Comparison of ENCODE assay signal across 7 mouse cellular contexts in the genomic region with DNA sequence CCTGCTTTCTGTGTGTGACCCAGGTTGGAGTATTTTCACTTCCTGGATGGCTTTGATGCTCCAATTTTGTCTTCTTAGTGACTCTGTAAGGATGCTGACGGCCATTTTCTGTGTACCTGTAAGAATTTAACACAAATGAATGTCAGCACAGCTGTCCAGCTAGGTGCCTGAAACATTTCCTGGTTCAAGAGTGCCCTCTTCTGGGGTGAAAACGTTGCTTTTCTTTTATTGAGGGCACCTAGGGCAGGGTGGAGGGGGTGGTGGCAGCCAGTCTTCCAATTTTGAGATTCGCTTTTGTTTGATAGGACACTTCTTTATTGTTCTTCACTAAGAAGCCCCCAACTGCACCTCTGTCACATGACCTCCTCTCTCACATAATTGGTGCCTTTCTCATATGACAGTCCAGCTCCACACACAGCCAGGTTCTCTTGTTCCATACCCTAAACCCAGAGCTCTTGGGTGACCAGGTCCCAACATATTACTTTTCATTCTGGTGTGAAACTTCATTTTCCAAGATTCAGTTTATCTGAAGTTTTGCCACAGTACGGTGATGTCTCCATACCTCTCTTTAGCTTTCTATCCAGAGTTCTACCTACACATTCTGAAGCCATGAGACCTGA.
A peak's percentile ranks its signal among the peaks of the same experiment; 100 is the strongest.
DNase-seq lines count a peak whose midpoint lies in the region; ATAC-seq and TF ChIP-seq lines count a peak whose summit lies in the region.

No protein-coding gene starts in this region.

- no peak for ATAC-seq in hindbrain, embryonic 11.5 days (ENCODE audit: low FRiP score)
- ATAC-seq in neural tube, embryonic 11.5 days (ENCODE audit: insufficient read depth, low FRiP score, low TSS enrichment) = no peak

- no peaks in the 10 kb centered on the region for H3K36me3 ChIP-seq in hindbrain, embryonic 11.5 days (ENCODE audit: control insufficient read depth, insufficient read depth, low read length)
- H3K36me3 ChIP-seq in neural tube, embryonic 11.5 days (ENCODE audit: control insufficient read depth, insufficient read depth, low read length) = no peaks in the 10 kb centered on the region

- H3K9ac ChIP-seq in hindbrain, embryonic 11.5 days (ENCODE audit: low read depth, low read length) = no peak overlapping the region
- no peak overlapping the region for H3K9ac ChIP-seq in neural tube, embryonic 11.5 days (ENCODE audit: low read length)

- intact Hi-C loops in left cerebral cortex, adult 2 months (cut with DNase I) = loop anchor here (1.0 to 5.0 kb wide), 5 partner anchors 209 to 901 kb away; no protein-coding TSS in a partner anchor

- WGBS in hindbrain, embryonic 11.5 days = 44% methylated on average over 4 of the region's 4 CpGs
- WGBS in neural tube, embryonic 11.5 days = 53% methylated on average over 4 of the region's 4 CpGs

- no peak overlapping the region for H3K4me2 ChIP-seq in hindbrain, embryonic 11.5 days (replicated peaks; ENCODE audit: low read depth, low read length)
- H3K4me2 ChIP-seq in neural tube, embryonic 11.5 days (ENCODE audit: low read depth) = no peak overlapping the region

- DNase-seq in urinary bladder, postnatal 25 days (ENCODE audit: low spot score) = peak; percentile 47
- no peak for DNase-seq in urinary bladder, postnatal 4 days (ENCODE audit: low spot score in 2 of 2)
- DNase-seq in cerebellum, postnatal 10 days = peak; percentile 80 to 82
- peak; percentile 64 for DNase-seq in hindbrain, embryonic 11.5 days (ENCODE audit: low spot score)
- peak; percentile 31 to 38 for DNase-seq in left cerebral cortex, adult 2 months (ENCODE audit: extremely low spot score in 1 of 2, low spot score in 2 of 2)
- DNase-seq in neural tube, embryonic 11.5 days (ENCODE audit: low spot score) = peak; percentile 56
- no peak for DNase-seq in c-Kit-positive CD71-positive TER-119-positive erythroid progenitor cells, embryonic 14.5 days (ENCODE audit: low spot score)

- no peaks in the 10 kb centered on the region for H3K9me3 ChIP-seq in hindbrain, embryonic 11.5 days (ENCODE audit: control insufficient read depth, low read length)
- H3K9me3 ChIP-seq in neural tube, embryonic 11.5 days (ENCODE audit: control insufficient read depth, low read length) = no peaks in the 10 kb centered on the region

- H3K4me3 ChIP-seq in hindbrain, embryonic 11.5 days (ENCODE audit: low read depth, low read length) = no peak overlapping the region
- H3K4me3 ChIP-seq in left cerebral cortex, adult 2 months = no peak overlapping the region
- H3K4me3 ChIP-seq in neural tube, embryonic 11.5 days (ENCODE audit: low read depth, low read length) = no peak overlapping the region

- H3K27ac ChIP-seq in hindbrain, embryonic 11.5 days (ENCODE audit: low read depth, low read length) = no peak overlapping the region
- H3K27ac ChIP-seq in left cerebral cortex, adult 2 months = no peak overlapping the region
- H3K27ac ChIP-seq in neural tube, embryonic 11.5 days (ENCODE audit: low read depth, low read length) = no peak overlapping the region

- no peaks in the 10 kb centered on the region for H3K27me3 ChIP-seq in hindbrain, embryonic 11.5 days (ENCODE audit: control insufficient read depth, insufficient read depth, low read length)
- no peaks in the 10 kb centered on the region for H3K27me3 ChIP-seq in neural tube, embryonic 11.5 days (ENCODE audit: control insufficient read depth, insufficient read depth, low read length)

- H3K4me1 ChIP-seq in hindbrain, embryonic 11.5 days (replicated peaks; ENCODE audit: control insufficient read depth, insufficient read depth, low read length) = no peaks in the 10 kb centered on the region
- no peaks in the 10 kb centered on the region for H3K4me1 ChIP-seq in neural tube, embryonic 11.5 days (ENCODE audit: control insufficient read depth, insufficient read depth, low read length)

- TF ChIP-seq CTCF in left cerebral cortex, adult 2 months (IDR thresholded peaks at IDR 0.05) = peak; percentile 71

Comparison
In these comparisons a context has a peak if more than half of its experiments do, and no peak if none do; other contexts are left out.
1. DNase-seq: peak in urinary bladder, postnatal 25 days (single experiment), cerebellum, postnatal 10 days (2 of 2), hindbrain, embryonic 11.5 days (single experiment), left cerebral cortex, adult 2 months (2 of 2) and neural tube, embryonic 11.5 days (single experiment); none in urinary bladder, postnatal 4 days (0 of 2) and c-Kit-positive CD71-positive TER-119-positive erythroid progenitor cells, embryonic 14.5 days (single experiment).